Mouse (Mus musculus) heart, embryonic 11.5 days (tissue): ENCODE measurements around the gene Mrpl42. TPM values are rescaled to one million over a fixed set of nuclear protein-coding genes. Genes with fewer than 3 reads are reported as not detected.

Experiments used
- ATAC-seq: fragments of 200-750 bp; cut with Nextera tagmentation; replicated peaks from 2 replicates; pipeline ENCODE4 v1.8.0; 2017; ENCODE audit warnings: moderate library complexity; ENCODE audit not compliant: insufficient number of reproducible peaks, low FRiP score, low TSS enrichment
- H3K27ac ChIP-seq: fragments of 300-500 bp; sonication (generic); 2 replicates; pipeline ENCODE4 v1.5.1; 2014; ENCODE audit warnings: mild to moderate bottlenecking, low read depth, low read length
- H3K27me3 ChIP-seq: fragments of 300-500 bp; sonication (generic); 2 replicates; pipeline ENCODE4 v1.6.1; 2014; ENCODE audit warnings: mild to moderate bottlenecking, low read length, mixed read lengths; ENCODE audit not compliant: control insufficient read depth, insufficient read depth
- H3K36me3 ChIP-seq: fragments of 300-500 bp; sonication (generic); 2 replicates; pipeline ENCODE4 v1.6.1; 2014; ENCODE audit warnings: mild to moderate bottlenecking, low read length, moderate library complexity, mixed read lengths; ENCODE audit not compliant: control insufficient read depth, insufficient read depth
- H3K4me1 ChIP-seq: fragments of 300-500 bp; sonication (generic); 2 replicates; pipeline ENCODE4 v1.6.1; 2014; ENCODE audit warnings: low read length; ENCODE audit not compliant: control insufficient read depth, insufficient read depth
- H3K4me2 ChIP-seq: fragments of 300-500 bp; sonication (generic); 2 replicates; pipeline ENCODE4 v1.6.1; 2014; ENCODE audit warnings: mild to moderate bottlenecking, moderate library complexity
- H3K4me3 ChIP-seq: fragments of 300-500 bp; sonication (generic); 2 replicates; pipeline ENCODE4 v1.5.1; 2014; ENCODE audit warnings: low read depth, low read length
- H3K9ac ChIP-seq: fragments of 300-500 bp; sonication (generic); 2 replicates; pipeline ENCODE4 v1.6.1; 2014; ENCODE audit warnings: mild to moderate bottlenecking, low read depth, low read length, moderate library complexity
- H3K9me3 ChIP-seq: fragments of 300-500 bp; sonication (generic); replicated peaks from 2 replicates; pipeline ENCODE4 v1.6.1; 2016; ENCODE audit warnings: low read length; ENCODE audit not compliant: control insufficient read depth
- WGBS: fragments of 180-500 bp; shearing (Covaris S2); extraction: QIAGEN DNeasy Blood & Tissue Kit; methylation state at CpG from one replicate; pipeline ENCODE4 v1.1.7; 2014; ENCODE audit not compliant: insufficient replicate concordance; 5-methylcytosine and 5-hydroxymethylcytosine counted together
- polyA plus RNA-seq: library from polyadenylated mRNA; unstranded; fragments of >200 nt; fragmentation: Nextera tagmentation; extraction: Ambion mirVana; gene quantifications from 2 replicates; pipeline ENCODE4 v1.2.1, GENCODE M21; 2014

Gene Mrpl42
- polyA plus RNA-seq, 1 experiment from 2014 or later = 543 TPM

- no peak overlapping the region for H3K9ac ChIP-seq
- no peak for ATAC-seq
- WGBS = 92% methylated on average over 4 of the region's 4 CpGs
Observed at GRCm38 (mm10) chr10:95542916-95543315, 41.2 kb upstream of the Mrpl42 start.

GRCm38 (mm10) chr10:95539841-95540240 lies 38.1 kb upstream of the Mrpl42 start:
- H3K9ac ChIP-seq = no peak overlapping the region

More at GRCm38 (mm10) chr10:95542916-95543315, 41.2 kb upstream of the Mrpl42 start:
- Histone ChIP-seq H3K9me3 (no peaks in the 10 kb centered on the region), H3K4me2 (no peak overlapping the region), H3K36me3 (peaks cover 14% of the 10 kb centered on the region), H3K4me3 (no peak overlapping the region), H3K27me3 (no peaks in the 10 kb centered on the region), H3K4me1 (peaks cover 15% of the 10 kb centered on the region; the same call in 1 of the 2 replicates), H3K27ac (no peak overlapping the region)

GRCm38 (mm10) chr10:95539260-95539659 lies 37.5 kb upstream of the Mrpl42 start:
- Histone ChIP-seq H3K9me3 (no peaks in the 10 kb centered on the region), H3K4me2 (peak overlapping the region; percentile 14), H3K9ac (no peak overlapping the region), H3K4me3 (no peak overlapping the region), H3K27me3 (no peaks in the 10 kb centered on the region), H3K36me3 (0 out of 2 replicates have a peak, but pooled peaks cover 3% of the 10 kb centered on the region), H3K27ac (peak overlapping the region; percentile 7), H3K4me1 (peaks cover 18% of the 10 kb centered on the region)
- 49% methylated on average over 3 of the region's 3 CpGs for WGBS
- no peak for ATAC-seq

More at GRCm38 (mm10) chr10:95539841-95540240, 38.1 kb upstream of the Mrpl42 start:
- Histone ChIP-seq H3K4me2 (0 out of 2 replicates have a peak overlapping the region, but pooled peaks have one; percentile 14), H3K9me3 (no peaks in the 10 kb centered on the region), H3K4me3 (no peak overlapping the region), H3K27me3 (no peaks in the 10 kb centered on the region), H3K27ac (peak overlapping the region; percentile 55; the same call in 1 of the 2 replicates), H3K36me3 (0 out of 2 replicates have a peak, but pooled peaks cover 3% of the 10 kb centered on the region), H3K4me1 (peaks cover 18% of the 10 kb centered on the region)
- WGBS = 86% methylated on average over 3 of the region's 3 CpGs
- ATAC-seq = no peak

DNA sequence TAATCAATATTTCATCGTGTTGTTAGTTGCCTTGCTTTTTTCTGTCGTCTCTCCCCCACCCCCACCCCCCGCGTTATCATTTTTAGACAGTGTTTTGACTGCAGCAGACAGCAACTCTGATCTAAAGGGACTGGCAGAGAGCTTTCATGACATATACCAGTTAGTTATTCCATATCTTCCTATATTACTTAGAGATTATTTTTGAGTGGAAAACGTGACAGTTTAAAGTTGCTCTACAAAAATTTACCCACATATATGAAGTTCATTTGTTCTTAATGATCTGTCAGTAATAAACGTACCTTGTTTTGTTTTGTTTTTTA lies 34.4 kb upstream of the Mrpl42 start:
- Histone ChIP-seq H3K4me2 (no peak overlapping the region), H3K4me1 (peaks cover 26% of the 10 kb centered on the region), H3K36me3 (no peaks in the 10 kb centered on the region), H3K9me3 (no peaks in the 10 kb centered on the region), H3K4me3 (no peak overlapping the region), H3K27ac (no peak overlapping the region), H3K9ac (no peak overlapping the region), H3K27me3 (no peaks in the 10 kb centered on the region)
- no peak for ATAC-seq
- WGBS = 71% methylated on average over 6 of the region's 6 CpGs

DNA sequence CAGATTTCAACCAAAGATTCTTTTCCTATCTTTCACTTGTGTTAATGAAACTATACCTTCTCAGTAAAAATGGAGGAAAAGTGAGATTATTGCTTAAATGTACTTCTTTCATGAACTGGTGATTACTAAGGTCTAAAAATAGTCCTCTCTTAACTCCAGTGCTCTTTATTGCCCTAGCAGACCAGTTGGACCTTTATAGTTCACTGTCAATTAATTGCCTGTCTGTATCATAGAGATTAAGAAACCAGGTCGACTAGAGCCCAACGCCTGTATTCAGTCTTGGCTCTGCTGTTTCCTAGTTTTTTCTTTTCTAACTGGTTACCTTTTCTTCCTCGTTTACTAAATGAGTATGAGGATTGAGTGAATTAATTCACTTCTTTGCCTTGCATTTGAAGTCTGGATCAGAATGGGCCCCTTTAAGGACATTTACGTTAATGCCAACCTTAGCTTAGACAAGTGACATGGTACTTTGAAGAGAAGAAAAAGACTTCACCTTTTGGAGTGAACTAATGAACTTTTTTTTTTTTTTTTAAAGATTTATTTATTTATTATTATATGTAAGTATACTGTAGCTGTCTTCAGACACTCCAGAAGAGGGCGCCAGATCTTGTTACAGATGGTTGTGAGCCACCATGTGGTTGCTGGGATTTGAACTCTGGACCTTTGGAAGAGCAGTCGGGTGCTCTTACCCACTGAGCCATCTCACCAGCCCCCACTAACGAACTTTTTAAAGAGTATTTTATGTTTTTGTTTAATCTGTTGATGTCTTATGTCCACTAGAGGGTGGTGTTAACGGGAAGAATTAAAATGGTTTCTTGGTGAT lies 33.9 kb upstream of the Mrpl42 start:
- no peak for ATAC-seq
- no peak overlapping the region for H3K9ac ChIP-seq
- 89% methylated on average over 7 of the region's 8 CpGs for WGBS
- H3K9me3 ChIP-seq = no peaks in the 10 kb centered on the region
- H3K4me1 ChIP-seq = peaks cover 26% of the 10 kb centered on the region
- no peak overlapping the region for H3K4me3 ChIP-seq
- no peak overlapping the region for H3K27ac ChIP-seq
- no peaks in the 10 kb centered on the region for H3K27me3 ChIP-seq
- H3K36me3 ChIP-seq = no peaks in the 10 kb centered on the region
- H3K4me2 ChIP-seq = no peak overlapping the region

DNA sequence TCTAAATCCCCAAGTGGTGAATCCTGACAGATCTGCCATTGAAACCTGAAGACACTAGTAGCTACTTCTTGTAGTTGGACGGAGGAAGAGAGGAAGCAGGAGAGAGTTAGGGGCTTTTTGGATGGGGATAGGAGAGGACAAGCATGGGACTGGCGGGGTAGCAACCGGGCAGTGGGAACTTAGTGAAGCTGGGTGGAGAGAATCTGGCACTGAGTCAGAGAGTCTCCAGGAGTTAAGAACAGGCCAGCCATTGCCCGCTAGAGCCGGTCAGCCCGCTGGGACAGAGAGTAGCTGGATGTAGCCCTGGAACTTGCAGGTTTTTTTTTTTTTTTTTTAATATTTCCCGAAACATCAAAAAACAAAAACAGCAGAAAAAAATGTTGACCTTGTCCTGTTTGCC lies 31.6 kb upstream of the Mrpl42 start:
- Histone ChIP-seq H3K36me3 (no peaks in the 10 kb centered on the region), H3K4me2 (no peak overlapping the region), H3K9ac (no peak overlapping the region), H3K4me3 (no peak overlapping the region), H3K27ac (no peak overlapping the region), H3K27me3 (no peaks in the 10 kb centered on the region), H3K4me1 (peaks cover 19% of the 10 kb centered on the region), H3K9me3 (no peaks in the 10 kb centered on the region)
- 91% methylated on average over 7 of the region's 7 CpGs for WGBS
- ATAC-seq = no peak

- H3K36me3 ChIP-seq = no peaks in the 10 kb centered on the region
- no peaks in the 10 kb centered on the region for H3K9me3 ChIP-seq
- H3K4me1 ChIP-seq = peaks cover 19% of the 10 kb centered on the region
- no peak overlapping the region for H3K4me3 ChIP-seq
- H3K27me3 ChIP-seq = no peaks in the 10 kb centered on the region
- WGBS = 74% methylated on average over 5 of the region's 5 CpGs
- H3K9ac ChIP-seq = no peak overlapping the region
- H3K4me2 ChIP-seq = no peak overlapping the region
- H3K27ac ChIP-seq = no peak overlapping the region
- no peak for ATAC-seq
Observed at GRCm38 (mm10) chr10:95532916-95533315, 31.2 kb upstream of the Mrpl42 start.

DNA sequence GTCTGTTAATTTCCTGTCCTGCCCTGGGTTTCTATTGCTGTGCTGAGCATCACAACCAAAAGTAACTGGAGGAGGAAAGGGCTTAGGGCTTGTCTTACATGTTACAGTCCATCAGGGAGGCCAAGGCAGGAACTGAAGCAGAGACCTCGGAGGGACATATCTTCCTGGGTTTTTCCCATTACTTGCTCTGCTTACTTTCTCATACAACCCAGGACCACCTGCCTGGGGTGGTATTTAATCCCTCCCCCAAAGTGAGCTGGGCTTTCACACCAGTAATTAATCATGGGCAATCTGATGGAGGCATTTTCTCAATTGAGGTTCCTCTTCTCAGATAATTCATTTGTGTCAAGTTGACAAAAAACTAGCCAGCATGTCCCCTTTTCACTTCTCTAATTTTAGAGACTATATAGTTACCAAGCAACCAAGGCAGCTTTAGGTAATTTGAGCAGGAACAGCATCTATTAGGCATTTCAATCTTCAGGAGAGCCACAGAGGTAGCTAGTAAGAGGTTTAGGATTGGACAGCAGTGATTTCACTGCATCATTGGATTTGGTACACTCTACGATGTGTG lies 28.9 kb upstream of the Mrpl42 start:
- Histone ChIP-seq H3K9ac (no peak overlapping the region), H3K9me3 (no peaks in the 10 kb centered on the region), H3K4me2 (no peak overlapping the region), H3K4me3 (no peak overlapping the region), H3K27me3 (no peaks in the 10 kb centered on the region), H3K36me3 (no peaks in the 10 kb centered on the region), H3K27ac (no peak overlapping the region), H3K4me1 (peaks cover 19% of the 10 kb centered on the region)
- 65% methylated on average over 2 of the region's 2 CpGs for WGBS
- ATAC-seq = no peak
